Mouse (Mus musculus): ENCODE data around the gene Prss38. TPM values are rescaled to one million over a fixed set of nuclear protein-coding genes. Genes with fewer than 3 reads are reported as not detected.

Prss38 gene
- not detected for total RNA-seq (2022)

DNA sequence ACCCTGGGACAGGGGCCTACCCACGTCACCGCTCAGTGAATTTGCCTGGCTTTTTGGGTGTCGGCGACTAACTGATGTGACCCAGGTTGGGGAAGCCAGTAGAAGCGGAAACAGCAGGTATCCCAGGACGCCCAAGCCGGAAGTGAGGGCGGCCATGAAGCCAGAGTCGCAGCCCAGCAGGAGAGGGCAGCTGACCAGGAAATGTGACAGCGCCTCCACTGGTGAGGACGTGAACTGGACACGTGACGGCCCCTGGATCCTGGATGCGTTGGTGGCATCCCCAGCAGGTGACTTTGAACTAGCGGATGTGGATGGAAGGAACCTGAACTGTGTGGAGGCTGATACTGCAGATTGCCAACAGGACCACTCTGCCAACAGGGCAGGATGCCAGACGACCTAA, at the start of gene Prss38:
Gene Prss38, minus strand, starts transcription at position 183 of the 400 bp plus-strand sequence.
- DNase-seq (ENCODE audit: low spot score): no peak

DNA sequence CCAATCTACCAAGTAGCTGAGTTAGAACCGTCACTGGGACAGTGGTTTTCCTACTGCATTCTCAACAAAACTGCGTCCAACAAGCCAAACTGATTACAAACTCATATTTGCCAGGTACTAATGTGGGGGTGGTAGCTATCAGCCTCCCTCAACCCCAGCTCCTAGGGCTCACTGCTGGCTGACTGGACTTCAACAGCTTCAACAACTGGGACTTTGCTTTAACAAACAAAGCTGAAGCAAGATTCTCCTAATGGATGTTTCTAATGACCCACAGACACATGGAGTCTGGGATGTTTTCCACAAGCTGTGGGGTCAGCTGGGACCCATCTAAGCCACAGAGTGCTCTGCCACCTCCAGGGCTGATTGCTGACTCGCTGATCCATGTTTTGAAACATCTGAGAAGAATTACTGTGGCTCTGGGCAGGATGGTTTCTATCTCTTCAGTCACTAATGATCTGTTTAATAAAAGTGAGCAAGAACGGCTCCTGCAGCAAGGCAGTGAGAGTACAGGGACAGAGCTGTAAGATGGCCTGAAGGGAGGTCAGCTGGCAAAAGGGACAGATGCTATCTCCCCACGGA, 47.6 kb upstream of the Prss38 start:
- DNase-seq (ENCODE audit: low spot score): no peak

DNA sequence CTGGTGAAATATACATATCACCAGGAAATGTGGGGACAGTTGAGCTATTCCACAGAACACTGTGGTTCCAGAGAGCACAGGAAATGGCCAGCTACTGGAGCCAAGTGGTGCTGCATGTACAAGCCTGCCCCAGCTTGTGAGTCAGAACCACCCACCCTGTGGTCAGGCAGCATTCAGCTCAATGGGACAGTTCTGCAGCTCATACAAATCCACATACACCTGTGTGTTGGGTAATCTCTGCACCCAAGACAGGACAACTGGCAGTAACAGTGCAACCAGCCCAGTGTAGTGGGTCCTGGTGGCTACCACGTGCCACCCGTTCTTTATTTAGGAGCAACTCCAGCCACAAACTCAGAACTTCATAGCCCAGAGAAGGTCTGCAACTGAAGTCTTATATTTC, 46.5 kb upstream of the Prss38 start:
- DNase-seq (ENCODE audit: low spot score): peak; percentile 24

DNA sequence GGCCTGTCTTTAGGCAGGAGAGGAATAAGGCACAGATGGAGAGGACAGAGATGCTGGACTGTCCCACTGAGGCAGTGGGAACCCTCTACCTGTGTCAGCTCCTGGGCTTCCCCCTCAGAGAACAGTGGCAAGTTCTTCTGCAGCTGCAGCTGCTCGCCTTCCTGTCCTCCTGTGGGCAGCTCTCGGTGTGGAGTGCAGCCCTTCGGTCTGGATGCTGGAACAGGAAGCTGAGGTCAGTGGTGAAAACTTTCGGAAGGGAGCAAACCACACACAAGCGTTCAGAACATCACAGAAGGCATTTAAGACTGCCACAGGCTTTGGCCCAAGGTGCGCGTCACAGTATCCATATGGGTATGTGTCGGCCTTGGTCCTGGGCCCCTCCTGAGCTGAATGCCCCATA, 46.0 kb upstream of the Prss38 start:
- DNase-seq (ENCODE audit: low spot score): no peak

DNA sequence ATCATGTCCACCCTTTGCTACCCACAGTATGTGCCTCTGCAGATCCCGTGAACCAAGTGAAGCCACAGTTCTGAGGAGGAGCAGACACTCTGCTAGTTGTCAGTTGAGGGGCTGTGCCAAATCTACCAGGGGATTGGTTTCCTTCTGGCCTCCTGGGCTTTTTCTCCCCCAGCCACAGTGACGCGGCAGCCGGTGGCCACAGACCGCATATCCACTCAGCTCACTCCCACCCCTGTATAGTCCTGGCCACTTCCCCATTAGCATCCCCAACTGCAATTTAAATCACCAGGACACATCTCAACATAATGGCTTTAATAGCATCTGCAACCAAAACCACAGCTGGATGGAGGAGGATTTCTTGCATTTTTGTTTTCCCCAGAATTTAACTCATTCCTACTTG, 43.3 kb upstream of the Prss38 start:
- DNase-seq (ENCODE audit: low spot score): no peak

DNA sequence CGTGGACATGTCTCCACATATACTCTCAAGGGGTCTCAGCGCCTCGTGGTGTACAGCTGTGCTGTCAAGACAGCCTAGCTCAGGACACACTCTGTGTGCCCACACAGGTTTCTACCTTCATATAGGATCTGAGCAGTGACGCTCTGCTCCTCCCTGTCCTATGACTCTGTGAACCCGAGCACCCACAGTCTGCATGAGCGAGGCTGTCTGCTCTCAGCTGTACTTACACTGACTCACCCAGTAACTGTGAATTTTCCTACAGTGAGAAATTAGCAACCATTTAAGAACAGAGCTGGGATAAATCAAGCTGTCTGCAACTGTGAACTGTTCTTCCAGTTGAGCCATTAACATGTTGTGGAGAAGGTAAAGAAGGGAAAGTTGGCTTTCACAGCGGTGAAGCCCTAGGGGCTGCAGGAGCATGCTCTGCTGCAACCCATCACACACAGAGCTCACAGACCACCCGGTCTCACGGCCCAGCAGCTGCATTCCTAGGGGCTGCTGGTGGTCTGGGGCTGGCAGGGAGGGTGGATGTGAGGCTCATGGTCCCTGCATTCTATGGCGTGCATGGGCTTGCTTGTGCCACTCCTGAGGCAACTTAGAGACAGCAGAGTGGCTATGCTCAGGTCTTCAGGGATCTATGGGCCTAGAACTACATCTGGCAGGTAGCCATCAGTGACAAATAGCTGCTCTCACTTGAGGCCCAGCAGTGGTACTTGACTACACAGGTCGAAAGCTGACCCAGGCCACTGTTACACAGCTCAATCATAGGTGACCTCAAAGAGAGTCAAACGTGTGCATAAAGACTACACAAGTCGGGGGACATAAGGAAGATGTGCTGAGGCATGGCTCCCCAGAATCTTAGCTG, 37.8 kb upstream of the Prss38 start:
- no peak for DNase-seq (ENCODE audit: low spot score)

DNA sequence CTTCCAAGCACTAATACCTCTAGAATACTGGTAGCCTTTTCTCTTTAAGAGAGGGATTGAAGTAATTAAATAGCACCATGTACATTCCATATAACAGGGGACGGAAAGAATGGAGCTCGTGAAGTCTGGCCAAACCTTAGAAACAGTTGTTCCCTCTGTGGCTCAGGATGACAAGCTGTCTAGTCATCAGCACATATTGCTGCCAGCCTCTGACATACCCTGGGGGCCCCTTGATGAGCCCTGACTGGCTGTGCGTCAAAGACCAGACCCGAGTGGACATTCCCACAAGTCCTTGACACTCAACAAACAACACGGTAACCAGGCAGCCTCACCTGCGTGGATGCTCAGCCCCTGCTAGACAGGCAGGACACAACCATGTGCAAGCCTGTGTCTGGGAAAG, 36.6 kb upstream of the Prss38 start:
- DNase-seq (ENCODE audit: low spot score): no peak

DNA sequence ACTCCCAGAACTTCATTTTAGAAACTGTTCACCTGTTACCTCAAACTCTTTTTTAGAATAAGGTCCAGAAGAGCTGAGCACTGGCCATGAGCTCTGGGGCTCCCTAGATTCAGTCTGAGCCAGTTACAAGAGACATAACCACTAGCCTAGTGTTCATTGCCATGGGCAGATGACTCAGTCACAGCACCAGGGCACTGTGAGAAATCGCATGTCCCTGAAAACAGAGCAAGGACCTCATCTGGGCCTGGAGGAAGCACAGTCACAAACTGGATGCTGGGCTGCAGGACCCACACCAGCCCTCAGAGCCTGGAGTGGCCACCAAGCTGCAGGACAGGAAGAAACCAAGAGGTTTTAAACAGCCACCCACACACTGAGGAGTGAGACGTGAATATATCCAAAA, 35.4 kb upstream of the Prss38 start:
- no peak for DNase-seq (ENCODE audit: low spot score)

DNA sequence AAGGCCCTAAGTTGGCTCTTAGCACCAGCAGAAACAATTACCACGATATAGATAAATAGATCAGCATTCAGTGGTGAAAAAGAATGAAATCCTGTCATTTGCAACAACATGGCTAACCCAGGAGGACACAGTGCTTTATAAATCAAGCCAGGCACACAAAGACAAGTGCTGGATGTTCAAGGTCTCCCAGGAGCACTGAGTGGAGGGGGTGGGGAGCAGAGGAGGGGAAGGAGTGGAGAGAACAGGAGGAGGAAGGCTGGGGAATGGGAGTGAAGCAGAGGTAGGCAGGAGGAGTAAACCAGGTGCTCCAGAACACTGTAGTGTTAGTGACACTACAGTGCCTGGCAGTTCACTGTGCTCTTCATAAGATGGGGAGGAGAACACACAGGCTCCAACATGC, 30.3 kb upstream of the Prss38 start:
- DNase-seq (ENCODE audit: low spot score): no peak

DNA sequence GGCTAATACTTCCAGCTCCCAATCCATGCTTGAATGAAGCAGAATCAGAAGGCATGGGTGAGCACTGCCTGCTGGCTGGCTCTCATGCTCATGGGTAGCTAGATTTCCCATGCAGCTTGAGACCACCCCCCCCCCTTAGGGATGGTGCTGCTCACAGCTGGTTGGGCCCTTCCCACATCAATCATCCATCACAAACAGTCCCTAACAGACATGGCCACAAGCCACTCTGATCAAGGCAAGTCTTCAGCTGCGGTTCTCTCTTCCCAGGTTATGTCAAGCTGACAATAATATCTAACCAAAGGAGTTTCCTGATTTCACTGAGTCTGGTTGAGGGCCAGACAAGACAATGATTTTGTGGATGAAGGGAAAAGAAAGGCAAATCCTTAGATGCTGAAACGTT, 25.4 kb upstream of the Prss38 start:
- no peak for DNase-seq (ENCODE audit: low spot score)

DNA sequence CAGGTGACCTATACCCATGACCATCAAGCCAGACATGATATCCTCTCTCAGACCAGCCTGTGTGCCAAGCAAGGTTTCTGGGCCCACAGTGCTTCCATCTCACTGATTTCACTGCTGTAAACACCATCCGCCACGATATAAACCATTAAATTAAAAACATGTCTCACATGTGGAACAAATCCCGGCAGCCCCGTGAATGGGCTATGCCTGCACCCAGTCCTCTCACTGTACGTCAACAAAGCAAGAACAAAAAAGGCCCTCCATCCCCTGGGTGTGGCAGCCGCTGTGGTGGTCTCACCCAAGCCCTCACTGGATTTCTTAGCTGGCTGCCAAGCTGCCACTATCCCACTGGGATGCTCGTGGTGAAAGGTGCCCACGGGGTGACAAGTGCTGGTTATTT, 24.4 kb upstream of the Prss38 start:
- DNase-seq (ENCODE audit: low spot score): no peak

DNA sequence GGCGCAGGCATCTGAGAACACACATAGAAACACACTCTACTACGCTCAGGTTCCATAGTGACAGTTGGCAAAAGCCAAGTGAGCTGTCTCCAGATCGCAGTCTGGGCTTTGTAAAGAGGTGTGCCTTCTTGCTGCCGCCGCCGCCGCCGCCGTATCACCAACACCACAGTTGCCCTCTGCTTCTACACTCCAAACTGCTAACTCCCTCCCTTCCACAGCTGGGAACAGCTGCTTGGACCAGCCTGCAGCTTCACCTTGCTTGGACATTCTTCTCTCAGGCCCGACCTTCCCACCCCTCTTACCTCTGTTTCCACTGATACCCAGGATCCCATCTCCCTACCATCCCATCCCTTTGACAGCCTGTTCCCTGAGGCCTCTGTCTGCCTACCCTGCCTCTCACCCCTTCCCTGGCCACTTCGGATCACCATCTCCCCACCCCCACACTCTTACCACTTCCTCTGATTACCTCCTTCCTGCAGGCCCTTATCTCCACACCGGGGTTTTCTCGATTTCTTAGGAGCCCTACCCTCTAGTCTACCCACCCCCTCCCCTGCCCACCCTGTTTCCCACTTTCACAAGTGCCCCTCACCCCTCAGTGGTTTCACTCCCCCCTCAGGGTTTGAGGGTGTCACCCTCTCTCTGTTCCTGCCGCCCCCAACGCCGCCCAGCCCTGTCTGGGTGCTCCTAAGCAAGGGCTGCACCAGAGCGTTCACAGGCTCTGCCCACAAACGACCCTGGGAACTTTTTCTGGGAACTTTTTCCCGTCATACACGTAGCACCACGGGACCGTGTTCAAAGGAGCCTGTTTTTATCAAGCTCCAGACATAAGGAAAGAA, 22.3 kb upstream of the Prss38 start:
- no peak for DNase-seq (ENCODE audit: low spot score)

DNA sequence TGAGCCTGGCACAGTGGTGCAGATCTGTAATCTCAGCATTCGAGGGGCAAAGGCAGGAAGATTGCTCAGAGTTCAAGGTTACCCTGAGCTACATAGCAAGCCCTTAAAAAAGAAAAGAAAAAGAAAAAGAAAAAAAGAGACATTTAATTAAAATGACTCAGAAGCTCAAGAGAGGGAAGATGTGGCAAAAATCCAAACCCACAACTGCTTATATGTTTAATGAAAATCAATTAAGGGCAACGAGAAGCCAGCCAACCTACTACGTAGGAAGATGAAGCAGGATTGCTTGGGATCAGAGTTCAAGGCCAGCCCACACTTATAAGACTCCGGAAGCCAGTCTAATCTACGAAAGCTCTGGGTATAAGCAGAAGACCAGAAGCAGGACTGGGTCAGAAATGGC, 19.0 kb upstream of the Prss38 start:
- no peak for DNase-seq (ENCODE audit: low spot score)

DNA sequence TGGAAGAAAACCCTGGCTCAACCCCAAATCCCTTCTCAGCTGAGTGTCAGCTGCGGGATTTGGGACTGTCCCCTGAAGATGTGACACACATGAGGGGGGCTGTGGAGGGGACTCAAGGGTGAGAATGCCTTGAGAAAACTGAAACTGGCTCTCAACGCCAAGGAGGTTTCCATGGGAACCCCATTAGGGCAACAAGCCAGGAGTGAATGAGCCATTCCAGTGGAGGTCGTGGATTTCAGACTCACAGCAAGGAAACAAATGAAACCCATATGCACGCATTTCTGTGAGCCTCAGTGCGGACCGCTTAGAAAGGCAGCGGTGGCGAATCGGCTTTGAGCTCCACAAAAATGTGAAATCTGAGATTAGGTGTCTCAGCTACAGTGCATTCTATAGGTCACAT, 18.1 kb upstream of the Prss38 start:
- DNase-seq (ENCODE audit: low spot score): no peak

DNA sequence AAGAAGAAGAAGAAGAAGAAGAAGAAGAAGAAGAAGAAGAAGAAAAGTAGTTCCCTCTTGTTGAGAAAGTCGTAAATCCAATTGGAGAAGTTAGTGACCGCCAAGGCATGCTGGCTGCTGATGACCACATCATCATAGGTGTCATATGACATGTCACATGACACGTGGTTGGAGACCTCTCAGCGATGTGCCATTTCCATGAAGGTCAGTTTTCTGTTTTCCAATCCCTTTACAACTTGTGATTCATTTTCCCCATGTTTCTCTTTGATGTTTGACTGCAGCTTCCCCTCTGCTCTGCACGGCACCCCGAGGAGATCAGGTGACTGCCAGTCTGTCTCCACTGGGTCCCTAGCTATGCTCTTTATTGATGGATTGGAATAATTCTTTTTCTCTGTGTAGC, 16.8 kb upstream of the Prss38 start:
- DNase-seq (ENCODE audit: low spot score): no peak

DNA sequence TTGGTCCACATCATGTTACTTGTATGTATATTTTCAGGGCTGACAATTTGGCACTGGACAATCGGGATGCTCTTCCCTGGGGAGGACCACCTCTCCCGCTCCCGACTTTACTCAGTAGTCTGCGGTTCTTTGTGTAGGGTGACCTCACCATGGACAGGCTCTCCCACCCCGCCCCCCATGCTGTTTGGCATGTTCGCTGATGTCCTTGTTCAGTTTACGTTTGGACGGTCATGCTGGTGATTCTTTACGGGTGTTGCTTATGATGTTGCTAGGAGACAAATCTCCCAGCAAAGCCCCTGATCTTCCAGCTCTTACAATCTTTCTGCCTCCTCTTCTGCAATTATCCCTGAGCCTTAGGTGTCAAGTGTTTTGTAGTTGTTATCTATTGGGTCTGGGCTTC, 15.0 kb upstream of the Prss38 start:
- DNase-seq (ENCODE audit: low spot score): no peak

DNA sequence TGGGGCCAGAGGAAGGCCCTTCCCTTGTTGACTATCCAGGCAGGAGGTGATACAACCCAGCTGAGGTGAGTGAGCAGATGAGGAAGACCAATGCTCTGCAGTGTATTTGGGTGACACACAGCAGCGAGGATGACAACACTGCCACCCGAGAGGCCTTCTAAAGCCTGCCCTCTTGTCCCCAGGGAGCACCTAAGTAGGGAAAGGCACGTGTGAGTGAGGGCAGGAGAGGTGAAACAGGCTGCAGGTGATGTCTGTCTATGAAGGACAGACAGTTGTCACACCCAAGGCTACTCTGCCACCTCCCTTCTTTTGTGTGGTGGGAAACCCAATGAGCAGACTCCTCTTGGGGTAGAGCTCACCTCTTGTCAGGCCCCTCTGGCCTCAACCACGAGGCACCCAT, 14.2 kb upstream of the Prss38 start:
- no peak for DNase-seq (ENCODE audit: low spot score)

DNA sequence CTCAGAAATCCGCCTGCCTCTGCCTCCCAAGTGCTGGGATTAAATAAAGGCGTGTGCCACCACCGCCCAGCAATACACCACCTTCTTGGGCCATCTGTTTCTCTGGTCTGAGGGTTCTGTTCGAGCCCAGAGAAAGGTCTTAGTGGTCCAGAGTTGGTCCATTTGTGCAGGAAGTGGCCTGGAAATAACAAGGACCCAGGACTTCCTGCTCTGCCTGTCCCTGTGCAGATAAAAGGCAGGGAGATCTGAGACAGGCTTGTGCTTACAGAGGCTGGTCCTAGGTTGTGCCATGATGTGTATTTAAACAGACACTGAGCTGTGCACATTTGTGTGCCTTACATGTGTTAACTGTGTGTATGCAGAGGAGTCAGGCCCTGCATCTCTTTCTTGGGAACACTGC, 13.3 kb upstream of the Prss38 start:
- no peak for DNase-seq (ENCODE audit: low spot score)

DNA sequence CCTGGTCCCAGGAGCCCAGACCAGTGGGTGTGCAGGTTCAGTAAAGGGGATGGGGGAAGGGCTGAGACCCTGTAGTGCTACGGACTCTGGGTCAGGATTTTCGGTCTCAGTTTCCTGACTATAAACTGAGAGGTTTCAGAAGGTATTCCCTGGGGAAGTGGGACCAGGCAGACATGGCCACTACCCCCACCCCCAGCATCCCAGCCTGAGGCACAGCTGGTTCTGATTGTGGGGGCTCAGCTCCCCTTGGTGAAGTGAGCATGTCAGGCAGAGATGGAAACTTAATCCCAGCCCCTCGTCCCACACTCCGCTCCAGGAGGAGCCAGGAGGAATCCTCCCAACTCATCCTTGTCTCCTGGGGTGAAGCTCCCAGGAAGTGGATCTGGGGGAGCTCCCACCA, 12.0 kb upstream of the Prss38 start:
- no peak for DNase-seq (ENCODE audit: low spot score)

DNA sequence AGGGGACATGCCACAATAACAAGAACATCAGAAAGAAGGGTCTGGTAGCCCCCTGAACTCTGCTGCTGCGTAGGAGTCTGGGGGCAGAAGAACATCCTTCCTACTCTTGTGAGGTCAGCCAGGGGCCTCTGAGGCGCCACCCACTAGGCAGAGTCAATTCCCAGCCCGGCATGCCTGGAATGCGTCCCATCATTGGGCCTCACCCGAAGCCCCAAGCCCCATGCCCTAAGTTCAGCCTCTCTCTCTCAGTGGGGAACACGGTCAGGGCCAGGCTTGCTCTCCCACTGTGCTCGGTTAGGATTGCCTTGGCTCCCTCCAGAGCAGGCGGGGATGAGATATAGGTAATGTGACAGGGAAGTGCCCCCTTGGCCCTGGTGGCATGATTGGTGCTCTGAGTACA, 9.7 kb upstream of the Prss38 start:
- DNase-seq (ENCODE audit: low spot score): no peak

DNA sequence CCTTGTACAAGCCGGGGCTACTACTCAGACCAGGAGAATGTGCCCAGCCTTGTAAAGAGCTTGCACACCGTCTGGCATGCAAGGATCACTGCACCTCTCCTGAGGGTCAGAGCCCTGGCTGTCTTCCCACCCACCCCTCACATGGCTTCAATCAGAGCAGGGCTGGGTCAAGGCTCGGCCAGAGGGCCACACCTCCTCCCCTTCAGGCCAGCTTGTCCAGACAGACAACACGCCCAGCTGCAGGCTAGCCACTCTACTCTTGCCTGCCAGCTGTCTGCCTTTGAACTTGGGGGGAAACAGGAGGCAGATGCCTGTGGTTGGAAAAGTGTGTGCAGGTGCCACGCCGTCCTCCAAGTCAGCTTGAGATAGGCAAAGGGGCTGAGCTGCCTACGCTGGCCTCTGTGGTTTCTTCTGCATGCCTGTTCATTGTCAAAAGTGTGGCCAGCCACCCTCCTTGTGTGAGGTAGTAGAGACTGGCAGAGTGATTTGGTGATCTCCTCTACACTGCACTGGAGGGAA, 9.0 kb upstream of the Prss38 start:
- DNase-seq (ENCODE audit: low spot score): no peak

DNA sequence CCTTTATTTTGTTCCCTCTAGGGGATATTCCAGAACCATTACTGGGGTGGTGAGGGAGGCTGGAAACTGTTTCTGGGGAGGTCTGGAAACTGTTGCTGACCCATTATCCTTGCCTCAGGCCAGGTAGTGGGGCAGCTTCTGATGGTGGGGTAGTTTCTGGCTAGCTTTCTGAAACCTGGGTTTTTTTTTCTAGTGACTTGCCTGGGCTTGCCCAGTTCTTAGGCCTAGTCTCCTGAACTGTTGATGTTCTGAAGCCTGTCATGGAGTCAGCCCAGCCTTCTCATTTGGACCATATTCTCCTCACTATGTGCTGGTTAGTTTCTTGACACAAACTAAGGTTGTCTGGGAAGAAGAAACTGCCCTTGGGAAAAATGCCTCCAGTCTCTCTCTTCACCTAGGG, 4.1 kb upstream of the Prss38 start:
- no peak for DNase-seq (ENCODE audit: low spot score)

DNA sequence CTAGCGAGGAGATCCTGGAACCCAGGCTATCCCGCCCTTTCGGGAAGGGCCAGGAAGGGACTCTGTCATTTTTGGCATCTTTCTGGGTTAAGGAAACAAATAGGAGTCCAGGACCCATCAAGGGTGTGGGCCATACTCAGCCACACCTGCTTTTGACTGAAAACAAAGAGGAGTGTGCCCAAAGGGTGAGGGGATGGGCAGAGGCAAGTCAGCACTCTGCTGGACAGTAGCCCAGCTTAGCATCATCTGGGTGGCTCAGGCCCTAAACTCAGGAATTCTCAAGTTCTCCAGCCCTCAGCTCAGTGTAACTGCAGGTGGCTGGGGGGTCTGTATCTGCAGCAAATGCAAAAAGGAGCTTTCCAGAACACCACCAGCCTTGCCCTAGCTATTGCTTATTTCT, 2.5 kb upstream of the Prss38 start:
- DNase-seq (ENCODE audit: low spot score): no peak

All from heart, adult 8-10 months (tissue).